Mouse (Mus musculus) liver, embryonic 16.5 days (tissue): ENCODE measurements at regions not wholly inside any gene's neighbourhood (a gene's known extent, or its start where the extent isn't known, plus 50 kb on each side); places are given as distances from the start of the nearest gene placed in this dataset.

Source experiments
- ATAC-seq: fragments of 200-750 bp; cut with Nextera tagmentation; 2 replicates; pipeline ENCODE4 v1.8.0; 2017; ENCODE audit warnings: low read depth, mild to moderate bottlenecking, moderate number of reproducible peaks, moderate library complexity
- H3K27ac ChIP-seq: fragments of 300-500 bp; sonication (generic); 2 replicates; pipeline ENCODE4 v1.5.1; 2014; ENCODE audit warnings: mild to moderate bottlenecking, low read length
- H3K27me3 ChIP-seq: fragments of 300-500 bp; sonication (generic); 2 replicates; pipeline ENCODE4 v1.6.1; 2014; ENCODE audit warnings: low read depth, low read length, mixed read lengths; ENCODE audit not compliant: control insufficient read depth, insufficient read depth
- H3K36me3 ChIP-seq: fragments of 300-500 bp; sonication (generic); 2 replicates; pipeline ENCODE4 v1.6.1; 2014; ENCODE audit warnings: mild to moderate bottlenecking; ENCODE audit not compliant: control insufficient read depth, insufficient read depth
- H3K4me1 ChIP-seq: fragments of 300-500 bp; sonication (generic); 2 replicates; pipeline ENCODE4 v1.6.1; 2014; ENCODE audit warnings: low read depth, low read length, mixed read lengths; ENCODE audit not compliant: control insufficient read depth
- H3K4me2 ChIP-seq: fragments of 300-500 bp; sonication (generic); 2 replicates; pipeline ENCODE4 v1.6.1; 2014; ENCODE audit warnings: low read depth, low read length, mixed read lengths
- H3K4me3 ChIP-seq: fragments of 300-500 bp; sonication (generic); 2 replicates; pipeline ENCODE4 v1.5.1; 2014; ENCODE audit warnings: low read depth, mild to moderate bottlenecking, low read length
- H3K9ac ChIP-seq: fragments of 300-500 bp; sonication (generic); 2 replicates; pipeline ENCODE4 v1.6.1; 2014; ENCODE audit warnings: low read depth, low read length
- H3K9me3 ChIP-seq: fragments of 300-500 bp; sonication (generic); replicated peaks from 2 replicates; pipeline ENCODE4 v1.6.1; 2016; ENCODE audit warnings: low read length; ENCODE audit not compliant: control insufficient read depth
- WGBS: fragments of 180-500 bp; shearing (Covaris S2); extraction: QIAGEN DNeasy Blood & Tissue Kit; methylation state at CpG from one replicate; pipeline ENCODE4 v1.1.7; 2014; ENCODE audit not compliant: insufficient replicate concordance; 5-methylcytosine and 5-hydroxymethylcytosine counted together

DNA sequence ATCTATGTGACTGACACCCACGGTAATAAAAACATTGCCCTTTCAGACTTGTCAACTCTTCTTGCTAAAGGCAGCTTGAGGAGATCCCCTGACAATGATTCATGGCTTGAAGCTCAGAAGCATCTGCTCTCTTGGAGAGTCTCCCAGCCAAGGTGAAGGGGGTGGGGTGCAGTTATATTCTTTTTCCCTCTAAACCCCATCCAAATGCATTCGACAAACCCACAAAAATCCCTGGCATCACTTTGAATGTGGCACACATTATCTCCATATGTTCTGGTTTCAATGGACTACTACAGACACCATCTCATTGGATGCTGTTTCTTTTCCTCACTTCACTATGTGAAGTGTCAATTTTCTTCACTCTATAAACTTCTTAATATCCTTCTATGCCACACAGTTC is 603.0 kb upstream of the Rag2 start:
- H3K9me3 ChIP-seq = no peaks in the 10 kb centered on the region
- no peak for ATAC-seq
- H3K4me2 ChIP-seq = no peak overlapping the region
- no peak overlapping the region for H3K4me3 ChIP-seq
- no peaks in the 10 kb centered on the region for H3K27me3 ChIP-seq
- no peaks in the 10 kb centered on the region for H3K36me3 ChIP-seq
- no peak overlapping the region for H3K9ac ChIP-seq
- no peak overlapping the region for H3K27ac ChIP-seq
- WGBS = 60% methylated on average over 2 of the region's 2 CpGs
- H3K4me1 ChIP-seq = no peaks in the 10 kb centered on the region

DNA sequence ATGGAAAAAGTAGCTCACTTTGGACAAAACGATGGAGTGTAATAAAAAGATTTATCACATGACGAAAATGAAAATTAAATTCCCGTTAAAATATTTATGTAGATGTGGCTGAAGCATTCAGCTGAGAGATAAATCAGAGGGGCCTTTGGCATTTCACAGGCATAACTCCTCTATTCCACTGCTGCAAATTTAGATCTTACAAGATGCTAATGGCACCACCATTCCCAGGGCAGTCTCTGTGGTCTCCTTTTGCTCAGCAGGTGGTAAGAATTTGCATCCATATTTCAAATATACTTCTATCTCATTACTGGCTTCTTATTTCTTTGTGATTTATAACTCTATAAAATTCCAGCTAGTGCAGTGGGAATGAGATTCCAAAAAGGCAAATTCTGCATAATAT is 581.5 kb upstream of the Rag2 start:
- no peak for ATAC-seq
- H3K27me3 ChIP-seq = no peaks in the 10 kb centered on the region
- 66% methylated on average over 3 of the region's 3 CpGs for WGBS

DNA sequence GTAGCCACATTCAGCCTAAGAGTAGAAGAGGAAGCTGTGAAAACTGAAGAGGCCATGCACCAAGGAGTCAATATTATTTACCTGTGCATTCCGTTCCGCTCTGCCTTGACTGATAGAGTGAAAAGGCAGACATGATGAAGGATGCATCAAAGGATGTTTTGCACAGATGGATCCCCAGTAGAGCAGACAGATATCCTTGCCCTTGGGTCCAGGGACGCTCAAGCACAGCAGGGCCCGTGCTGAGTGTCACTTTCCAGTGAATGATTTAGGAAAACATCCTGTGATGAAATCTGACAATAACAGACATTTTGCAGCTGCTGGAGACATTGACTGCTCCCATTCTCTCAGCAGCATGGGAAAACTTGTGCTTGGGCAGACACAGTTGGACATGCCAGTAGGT is 561.6 kb upstream of the Rag2 start:
- H3K9ac ChIP-seq = no peak overlapping the region

More for the DNA sequence above, 581.5 kb upstream of the Rag2 start:
- no peaks in the 10 kb centered on the region for H3K36me3 ChIP-seq
- H3K9me3 ChIP-seq = no peaks in the 10 kb centered on the region
- H3K4me1 ChIP-seq = no peaks in the 10 kb centered on the region
- H3K4me2 ChIP-seq = no peak overlapping the region
- H3K9ac ChIP-seq = no peak overlapping the region
- no peak overlapping the region for H3K4me3 ChIP-seq
- H3K27ac ChIP-seq = no peak overlapping the region

DNA sequence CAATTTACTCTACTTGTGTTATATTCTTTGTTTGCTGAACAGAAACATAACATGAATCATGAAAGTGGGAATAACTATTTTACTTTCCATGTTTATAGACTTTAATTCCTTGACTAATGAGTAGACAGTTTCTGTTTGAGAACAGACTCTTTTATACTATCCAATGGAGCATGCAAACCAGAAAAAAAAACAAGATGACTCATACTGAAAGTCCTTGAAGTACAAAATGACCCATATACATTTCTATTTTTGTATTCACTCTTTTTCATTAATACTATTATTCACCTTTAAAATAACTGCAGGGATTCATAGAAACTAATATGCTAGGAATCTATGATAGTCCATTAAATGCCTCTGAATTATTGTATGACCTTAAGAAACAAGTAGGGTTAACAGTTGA is 549.5 kb upstream of the Rag2 start:
- no peak overlapping the region for H3K4me3 ChIP-seq
- H3K9ac ChIP-seq = no peak overlapping the region
- no peak overlapping the region for H3K27ac ChIP-seq
- H3K9me3 ChIP-seq = no peaks in the 10 kb centered on the region; the same call in 1 of the 2 replicates
- no peak overlapping the region for H3K4me2 ChIP-seq
- no peaks in the 10 kb centered on the region for H3K4me1 ChIP-seq
- no peak for ATAC-seq
- H3K36me3 ChIP-seq = no peaks in the 10 kb centered on the region
- H3K27me3 ChIP-seq = no peaks in the 10 kb centered on the region

More for the DNA sequence above, 561.6 kb upstream of the Rag2 start:
- H3K9me3 ChIP-seq = no peaks in the 10 kb centered on the region
- WGBS = 66% methylated on average over 4 of the region's 4 CpGs
- H3K27me3 ChIP-seq = no peaks in the 10 kb centered on the region
- no peak overlapping the region for H3K27ac ChIP-seq
- H3K4me1 ChIP-seq = no peaks in the 10 kb centered on the region
- H3K4me3 ChIP-seq = no peak overlapping the region
- no peak overlapping the region for H3K4me2 ChIP-seq
- no peak for ATAC-seq
- H3K36me3 ChIP-seq = no peaks in the 10 kb centered on the region

DNA sequence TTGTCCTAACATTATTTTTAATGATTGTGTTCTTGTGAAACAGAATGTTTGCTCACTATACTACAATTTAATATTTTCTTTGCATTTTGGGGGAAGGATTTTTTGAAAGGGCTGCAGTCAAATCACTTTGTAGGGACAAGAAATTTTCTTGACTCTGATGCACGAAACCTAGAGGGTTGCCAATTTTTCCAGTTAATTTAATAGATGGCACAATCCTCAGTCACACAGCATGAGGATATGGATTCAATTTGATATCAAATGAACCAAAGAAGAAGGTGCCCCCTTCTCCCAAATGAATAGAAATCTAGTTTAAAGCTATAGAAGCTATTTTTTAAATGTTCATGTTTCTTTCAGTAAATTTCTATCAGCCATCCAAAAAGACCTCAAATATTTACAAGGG is 544.3 kb upstream of the Rag2 start:
- Histone ChIP-seq H3K4me2 (no peak overlapping the region), H3K36me3 (no peaks in the 10 kb centered on the region), H3K27ac (no peak overlapping the region), H3K27me3 (no peaks in the 10 kb centered on the region), H3K9ac (no peak overlapping the region), H3K4me1 (no peaks in the 10 kb centered on the region), H3K9me3 (no peaks in the 10 kb centered on the region; the same call in 1 of the 2 replicates), H3K4me3 (no peak overlapping the region)
- ATAC-seq = no peak
- 37% methylated on average over 1 of the region's 1 CpGs for WGBS

DNA sequence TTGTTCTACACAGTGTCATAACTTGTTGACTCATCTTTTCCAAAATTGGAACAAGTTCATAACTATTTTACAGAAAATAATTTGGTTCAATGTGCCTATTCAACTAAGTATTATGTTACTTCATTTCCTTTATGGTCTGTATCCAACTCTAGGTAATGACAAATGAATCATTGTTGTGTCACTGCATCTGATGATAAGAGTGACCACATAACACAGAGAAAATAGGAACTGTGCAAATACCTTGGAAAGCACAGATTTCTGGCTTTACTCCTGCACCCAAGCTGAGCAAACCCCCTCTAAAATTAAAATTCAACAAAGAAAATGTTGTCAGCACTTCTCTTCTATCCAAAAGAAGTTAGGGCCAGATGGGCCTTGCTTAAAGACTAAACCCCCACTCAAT is 540.7 kb upstream of the Rag2 start:
- ATAC-seq = no peak
- no peaks in the 10 kb centered on the region for H3K9me3 ChIP-seq
- H3K9ac ChIP-seq = no peak overlapping the region

DNA sequence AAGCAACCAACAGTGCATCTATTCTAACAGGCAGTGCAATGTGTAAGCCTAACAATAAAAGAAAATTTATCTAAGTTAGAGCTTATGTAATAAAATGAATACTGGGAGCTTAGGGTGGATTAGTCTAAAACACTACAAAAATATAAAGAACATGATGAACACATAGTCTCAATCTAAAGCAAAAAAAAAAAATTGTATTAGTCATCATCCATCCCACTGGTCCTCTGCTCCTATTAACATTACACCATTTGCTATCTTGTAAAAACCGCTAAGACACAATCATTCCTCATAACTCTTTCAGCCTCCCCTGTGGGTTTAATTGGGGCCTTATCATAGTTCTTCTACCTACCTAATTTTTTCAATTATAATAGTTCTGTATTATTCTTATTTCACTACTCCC is 539.9 kb upstream of the Rag2 start:
- ATAC-seq = no peak
- Histone ChIP-seq H3K27me3 (no peaks in the 10 kb centered on the region), H3K4me1 (no peaks in the 10 kb centered on the region), H3K4me2 (no peak overlapping the region), H3K36me3 (no peaks in the 10 kb centered on the region), H3K27ac (no peak overlapping the region), H3K4me3 (no peak overlapping the region), H3K9me3 (no peaks in the 10 kb centered on the region), H3K9ac (no peak overlapping the region)
- WGBS = 36% methylated on average over 1 of the region's 1 CpGs

More for the DNA sequence above, 540.7 kb upstream of the Rag2 start:
- Histone ChIP-seq H3K27me3 (no peaks in the 10 kb centered on the region), H3K4me2 (no peak overlapping the region), H3K4me3 (no peak overlapping the region), H3K4me1 (no peaks in the 10 kb centered on the region), H3K27ac (no peak overlapping the region), H3K36me3 (no peaks in the 10 kb centered on the region)

DNA sequence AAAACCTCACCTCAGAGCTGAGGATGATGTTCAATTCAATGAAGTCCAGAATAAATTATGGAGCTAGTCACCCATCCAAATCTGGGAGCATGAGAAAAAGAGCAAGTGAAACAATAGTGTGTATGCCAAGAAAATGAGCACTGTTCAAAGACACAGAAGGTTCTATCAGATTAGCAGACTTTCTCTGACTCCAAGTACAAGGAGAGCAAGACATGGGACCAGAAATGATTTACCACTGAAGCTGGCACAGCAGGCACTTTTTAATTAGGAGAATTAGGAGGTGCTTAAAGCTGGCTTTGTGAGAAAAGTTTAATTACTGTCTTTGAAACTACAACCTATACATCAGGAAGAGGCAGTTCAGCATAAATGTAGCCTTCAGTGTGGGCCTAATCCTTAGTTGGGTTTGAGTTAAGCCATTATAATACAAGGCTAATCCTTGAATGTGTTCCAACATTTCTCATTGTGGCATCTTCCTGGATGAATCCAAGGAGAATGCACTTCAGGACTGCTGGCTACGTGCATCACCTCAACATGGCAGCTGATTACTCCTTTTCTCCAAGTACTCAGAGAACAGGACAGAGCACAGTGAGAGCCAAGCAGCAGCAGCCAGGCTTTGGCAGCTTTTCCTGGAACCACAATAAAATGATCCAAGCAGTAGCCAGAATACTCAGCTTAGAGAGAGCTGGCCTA is 517.2 kb upstream of the Rag2 start:
- Histone ChIP-seq H3K4me2 (no peak overlapping the region), H3K36me3 (no peaks in the 10 kb centered on the region), H3K4me3 (no peak overlapping the region), H3K27me3 (no peaks in the 10 kb centered on the region), H3K9ac (no peak overlapping the region), H3K9me3 (no peaks in the 10 kb centered on the region), H3K27ac (no peak overlapping the region), H3K4me1 (no peaks in the 10 kb centered on the region)
- 56% methylated on average over 1 of the region's 1 CpGs for WGBS
- ATAC-seq = no peak

DNA sequence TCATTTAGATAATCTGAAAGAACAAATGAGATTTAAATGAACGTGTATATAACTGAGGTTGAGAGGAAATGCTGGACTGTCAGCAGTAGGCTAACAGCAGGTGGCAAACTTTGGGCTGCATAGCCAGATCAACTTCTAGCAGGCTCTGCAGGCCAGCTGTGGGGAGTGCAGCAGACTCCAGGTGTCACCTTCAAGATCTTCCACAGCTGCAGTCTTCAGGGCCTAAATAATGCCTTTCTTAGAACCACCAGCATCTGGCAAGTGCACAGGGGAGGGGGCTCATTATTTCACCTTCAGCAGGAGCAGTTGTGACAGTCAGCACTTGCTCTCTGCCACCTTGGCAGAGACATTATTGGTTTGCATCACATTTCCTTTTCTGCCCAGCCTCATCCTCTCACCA is 487.7 kb upstream of the Rag2 start:
- no peaks in the 10 kb centered on the region for H3K36me3 ChIP-seq
- H3K4me2 ChIP-seq = no peak overlapping the region
- H3K9me3 ChIP-seq = no peaks in the 10 kb centered on the region
- no peaks in the 10 kb centered on the region for H3K4me1 ChIP-seq
- H3K9ac ChIP-seq = no peak overlapping the region
- H3K4me3 ChIP-seq = no peak overlapping the region
- WGBS = 18% methylated on average over 1 of the region's 1 CpGs
- H3K27me3 ChIP-seq = no peaks in the 10 kb centered on the region
- ATAC-seq = no peak
- H3K27ac ChIP-seq = no peak overlapping the region
